Mouse (Mus musculus): Measurements from ENCODE around the gene Olfr796.

DNA sequence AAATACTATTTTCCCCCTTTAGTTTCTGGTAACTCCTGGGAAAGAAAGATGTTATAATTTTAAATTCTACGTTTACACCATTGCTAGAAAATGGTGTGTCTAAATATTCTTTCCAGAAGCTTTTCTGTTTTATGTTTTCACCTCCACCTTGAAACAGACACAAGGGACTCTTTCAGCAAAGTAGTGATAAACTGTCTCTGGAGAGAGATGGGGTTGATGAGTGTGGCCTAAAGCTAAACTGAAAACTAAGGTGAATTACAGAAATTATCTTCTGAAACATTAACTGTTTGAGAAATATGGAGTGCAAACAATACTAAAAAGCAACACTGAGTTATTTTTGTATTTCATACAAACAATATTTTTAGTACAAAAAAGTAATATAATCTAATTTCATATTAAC is 15.5 kb upstream of the Olfr796 start, which contains the start of gene Olfr798:
- TF ChIP-seq CTCF (IDR thresholded peaks at IDR 0.05; ENCODE audit: borderline replicate concordance, insufficient read depth, low read depth, low read length), result no peak
- TF ChIP-seq POLR2A (IDR thresholded peaks at IDR 0.05; ENCODE audit: borderline replicate concordance, insufficient read depth, low read length), result no peak
